8 mouse cellular contexts compared by ENCODE assay signal in the genomic region with DNA sequence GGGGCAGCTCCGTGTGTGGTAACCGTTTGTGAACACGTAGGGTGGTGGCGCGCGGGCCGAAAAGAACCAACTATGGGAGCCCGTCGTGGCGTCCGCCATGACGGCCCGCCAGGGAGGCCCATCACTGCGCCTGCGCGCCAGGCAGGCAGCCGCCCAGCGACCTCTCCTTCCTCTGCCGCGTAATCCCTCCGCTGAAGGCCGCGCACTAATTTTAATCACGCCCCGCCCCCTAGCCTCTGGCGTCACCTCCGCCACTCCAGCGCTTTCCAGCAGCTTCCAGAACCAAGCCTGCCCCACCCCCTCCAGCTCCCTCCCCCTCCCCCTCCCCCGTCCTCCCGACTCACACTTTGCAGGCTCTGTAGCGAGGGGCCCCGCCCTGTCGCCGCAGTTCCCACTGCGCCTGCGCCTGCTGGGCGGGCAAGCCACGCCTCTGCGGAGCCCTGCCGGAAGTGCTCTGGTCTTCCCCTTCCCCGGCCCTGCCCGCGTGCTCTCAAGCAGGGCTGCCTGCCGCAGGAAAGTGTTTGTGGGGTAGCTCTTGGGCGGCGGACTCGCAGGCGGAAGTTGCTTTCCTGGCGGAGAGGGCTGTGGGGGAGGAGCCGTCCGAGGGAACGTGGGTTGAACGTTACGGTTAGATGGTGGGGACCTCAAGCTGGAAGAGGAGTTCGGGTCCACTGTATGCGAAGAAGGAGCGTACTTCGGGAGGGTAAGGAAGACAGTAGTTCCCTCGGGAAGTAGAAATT. TPM values are rescaled to one million over a fixed set of nuclear protein-coding genes. Genes with fewer than 3 reads are reported as not detected.
DNase-seq lines count a peak whose midpoint lies in the region; ATAC-seq lines count a peak whose summit lies in the region.

A gene (plus strand): TSS at position 247 of the 740 bp plus-strand sequence.
A gene (minus strand): TSS at position 386 of the 740 bp plus-strand sequence.

- H3K27me3 ChIP-seq in heart, embryonic 10.5 days (ENCODE audit: insufficient read depth, poor library complexity, severe bottlenecking) = no peaks in the 10 kb centered on the region
- H3K27me3 ChIP-seq in kidney, embryonic 15.5 days = no peaks in the 10 kb centered on the region

- peak within 1 kb of the TSS; percentile 97 for H3K27ac ChIP-seq in heart, embryonic 10.5 days
- H3K27ac ChIP-seq in kidney, embryonic 15.5 days = peak within 1 kb of the TSS; percentile 98

- DNase-seq in B cell, adult 2 months = peak; percentile 99 to 100
- DNase-seq in brain, adult 2 months (ENCODE audit: low read depth, low spot score) = peak; percentile 100
- peak; percentile 99 for DNase-seq in heart, embryonic 10.5 days (ENCODE audit: low spot score)
- DNase-seq in liver = peak; percentile 99
- DNase-seq in spleen, postnatal 4 days (ENCODE audit: low spot score in 2 of 2) = peak; percentile 100

- peak; percentile 85 for ATAC-seq in erythroblast, adult 5-6 weeks (replicated peaks; ENCODE audit: low FRiP score, poor library complexity, severe bottlenecking)
- ATAC-seq in kidney, embryonic 15.5 days (replicated peaks; ENCODE audit: low FRiP score) = peak; percentile 98
- peak; percentile 88 for ATAC-seq in monocyte, adult 5-6 weeks (replicated peaks; ENCODE audit: insufficient number of reproducible peaks, low FRiP score, low TSS enrichment, poor library complexity, severe bottlenecking)

- peak within 1 kb of the TSS; percentile 83 for H3K4me3 ChIP-seq in heart, embryonic 10.5 days
- H3K4me3 ChIP-seq in kidney, embryonic 15.5 days (replicated peaks) = peak within 1 kb of the TSS; percentile 85

- peak within 1 kb of the TSS; percentile 75 for H3K4me2 ChIP-seq in kidney, embryonic 15.5 days

- H3K36me3 ChIP-seq in heart, embryonic 10.5 days = peaks cover 17% of the 10 kb centered on the region
- H3K36me3 ChIP-seq in kidney, embryonic 15.5 days = peaks cover 7% of the 10 kb centered on the region

- H3K4me1 ChIP-seq in heart, embryonic 10.5 days = peaks cover 29% of the 10 kb centered on the region
- H3K4me1 ChIP-seq in kidney, embryonic 15.5 days = peaks cover 27% of the 10 kb centered on the region

- WGBS in heart, embryonic 10.5 days = under 1% methylated on average over 59 of the region's 59 CpGs
- under 1% methylated on average over 49 of the region's 59 CpGs for WGBS in kidney, embryonic 15.5 days

- no peaks in the 10 kb centered on the region for H3K9me3 ChIP-seq in heart, embryonic 10.5 days
- no peaks in the 10 kb centered on the region for H3K9me3 ChIP-seq in kidney, embryonic 15.5 days (replicated peaks)

- H3K9ac ChIP-seq in kidney, embryonic 15.5 days = peak within 1 kb of the TSS; percentile 85

RNA-seq across cellular contexts. Expression of the first gene that starts in this region (rescaled TPM):
- 5.2 and 7.5 TPM in 2 replicates for total RNA-seq in erythroblast, adult 5-6 weeks (2015; ENCODE audit: low replicate concordance)
- 10.0 and 15.1 TPM in 2 replicates for total RNA-seq in erythroblast, adult 5-6 weeks (2017; ENCODE audit: low replicate concordance)
- polyA plus RNA-seq in heart, embryonic 10.5 days (2016; fragmentation: Nextera tagmentation; extraction: Ambion mirVana) = 45.9 and 53.7 TPM in 2 replicates
- 40.0 and 44.8 TPM in 2 replicates for polyA plus RNA-seq in kidney, embryonic 15.5 days (2015; fragmentation: Nextera tagmentation; extraction: Ambion mirVana)
- 55.5 to 70.2 TPM (median 59.1 TPM) in 3 replicates for total RNA-seq in monocyte, adult 5-6 weeks (2017)

RNA-seq across cellular contexts. Expression of the second gene that starts in this region (rescaled TPM):
- 310 and 337 TPM in 2 replicates for total RNA-seq in erythroblast, adult 5-6 weeks (2015; ENCODE audit: low replicate concordance)
- 224 and 253 TPM in 2 replicates for total RNA-seq in erythroblast, adult 5-6 weeks (2017; ENCODE audit: low replicate concordance)
- polyA plus RNA-seq in heart, embryonic 10.5 days (2016; fragmentation: Nextera tagmentation; extraction: Ambion mirVana) = 757 and 1,068 TPM in 2 replicates
- 1,463 and 1,782 TPM in 2 replicates for polyA plus RNA-seq in kidney, embryonic 15.5 days (2015; fragmentation: Nextera tagmentation; extraction: Ambion mirVana)
- 536 to 650 TPM (median 623 TPM) in 3 replicates for total RNA-seq in monocyte, adult 5-6 weeks (2017)

Comparison
In these comparisons a context has a peak if more than half of its experiments do, and no peak if none do; other contexts are left out.
1. Peak in every context shown above with its lines: DNase-seq, ATAC-seq, H3K4me3 ChIP-seq and H3K27ac ChIP-seq.